Mouse (Mus musculus): ENCODE data around the gene Slc12a7.

- TF ChIP-seq POLR2A (IDR thresholded peaks at IDR 0.05; ENCODE audit: control insufficient read depth, extremely low read depth, insufficient read depth, low read length, poor library complexity) (0 out of 2 replicates have a peak, but pooled peaks have one; percentile 23), CTCF (IDR thresholded peaks at IDR 0.05; ENCODE audit: borderline replicate concordance, control insufficient read depth, extremely low read depth, insufficient read depth, low read length, poor library complexity) (peak; percentile 67; the same call in 1 of the 2 replicates)
Observed at GRCm38 (mm10) chr13:73748663-73749440, 16.0 kb downstream of the Slc12a7 start.

All from thymus, adult 2 months (tissue).